8 mouse cellular contexts compared by ENCODE assay signal in the genomic region with DNA sequence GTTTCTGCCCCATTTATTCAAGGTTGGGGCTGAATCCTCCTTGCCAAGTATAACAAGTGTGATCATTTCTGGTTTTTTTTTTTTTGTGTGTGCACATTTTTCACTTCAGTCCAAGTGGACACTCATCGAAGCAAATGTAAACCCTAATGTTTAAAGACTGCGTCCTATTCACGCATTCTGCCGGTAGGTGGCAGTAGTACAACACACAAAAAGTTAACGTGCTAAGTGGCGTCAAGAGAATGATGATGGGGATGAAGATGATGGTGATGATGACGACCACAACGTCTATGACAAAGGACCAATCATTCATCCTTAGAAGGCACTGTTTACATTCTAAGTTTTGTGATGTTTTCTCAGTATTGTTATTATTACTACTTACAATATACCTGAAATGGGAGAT.
DNase-seq lines count a peak whose midpoint lies in the region; ATAC-seq and TF ChIP-seq lines count a peak whose summit lies in the region.

No protein-coding gene starts in this region.

- H3K4me1 ChIP-seq in cerebellum, adult 2 months (ENCODE audit: control insufficient read depth, insufficient read depth, low read length): no peaks in the 10 kb centered on the region

- WGBS in cerebellum, adult 2 months: 7% methylated on average over 8 of the region's 8 CpGs

- intact Hi-C loops in left cerebral cortex, postnatal 14 days (cut with DNase I): loop anchor here (5.0 kb wide), 1 partner anchor 289 kb away; no protein-coding TSS in a partner anchor

- ATAC-seq in frontal cortex, adult (ENCODE audit: low TSS enrichment): peak; percentile 65

- TF ChIP-seq POLR2A in cerebellum, adult 2 months (IDR thresholded peaks at IDR 0.05; ENCODE audit: borderline replicate concordance, insufficient read depth, low read length): no peak

- DNase-seq in gastrocnemius, postnatal 10 days: peak; percentile 13
- DNase-seq in gastrocnemius, adult 8-10 months (ENCODE audit: low spot score in 2 of 2): no peak
- DNase-seq in CD4-positive helper T cell, adult 2 months (ENCODE audit: low read depth, low spot score): peak; percentile 3
- DNase-seq in cerebellum, adult 2 months: peak in 1 of 2 experiments; percentile 3
- DNase-seq in left cerebral cortex, postnatal 14 days (ENCODE audit: low spot score in 2 of 2): peak; percentile 55 to 68
- peak; percentile 81 for DNase-seq in retina, postnatal 1 day
- DNase-seq in spleen, postnatal 14 days (ENCODE audit: low spot score in 2 of 2): no peak

- H3K27me3 ChIP-seq in cerebellum, adult 2 months (ENCODE audit: control insufficient read depth, insufficient read depth, low read length): no peaks in the 10 kb centered on the region

- no peak overlapping the region for H3K27ac ChIP-seq in cerebellum, adult 2 months (ENCODE audit: insufficient read depth, low read length)

- H3K4me3 ChIP-seq in cerebellum, adult 2 months (replicated peaks; ENCODE audit: insufficient read depth, low read depth, low read length): no peak overlapping the region

- peak; percentile 32; the same call in 1 of the 2 replicates for TF ChIP-seq CTCF in cerebellum, adult 2 months (IDR thresholded peaks at IDR 0.05; ENCODE audit: borderline replicate concordance, insufficient read depth, low read depth, low read length)

Comparison
In these comparisons a context has a peak if more than half of its experiments do, and no peak if none do; other contexts are left out.
1. DNase-seq: peak in gastrocnemius, postnatal 10 days (single experiment), CD4-positive helper T cell, adult 2 months (single experiment), left cerebral cortex, postnatal 14 days (2 of 2) and retina, postnatal 1 day (single experiment); none in gastrocnemius, adult 8-10 months (0 of 2) and spleen, postnatal 14 days (0 of 2).